Mouse (Mus musculus): ENCODE results near the gene Klf4.
A peak's percentile ranks its signal among the peaks of the same experiment; 100 is the strongest.

Gene Klf4

DNA sequence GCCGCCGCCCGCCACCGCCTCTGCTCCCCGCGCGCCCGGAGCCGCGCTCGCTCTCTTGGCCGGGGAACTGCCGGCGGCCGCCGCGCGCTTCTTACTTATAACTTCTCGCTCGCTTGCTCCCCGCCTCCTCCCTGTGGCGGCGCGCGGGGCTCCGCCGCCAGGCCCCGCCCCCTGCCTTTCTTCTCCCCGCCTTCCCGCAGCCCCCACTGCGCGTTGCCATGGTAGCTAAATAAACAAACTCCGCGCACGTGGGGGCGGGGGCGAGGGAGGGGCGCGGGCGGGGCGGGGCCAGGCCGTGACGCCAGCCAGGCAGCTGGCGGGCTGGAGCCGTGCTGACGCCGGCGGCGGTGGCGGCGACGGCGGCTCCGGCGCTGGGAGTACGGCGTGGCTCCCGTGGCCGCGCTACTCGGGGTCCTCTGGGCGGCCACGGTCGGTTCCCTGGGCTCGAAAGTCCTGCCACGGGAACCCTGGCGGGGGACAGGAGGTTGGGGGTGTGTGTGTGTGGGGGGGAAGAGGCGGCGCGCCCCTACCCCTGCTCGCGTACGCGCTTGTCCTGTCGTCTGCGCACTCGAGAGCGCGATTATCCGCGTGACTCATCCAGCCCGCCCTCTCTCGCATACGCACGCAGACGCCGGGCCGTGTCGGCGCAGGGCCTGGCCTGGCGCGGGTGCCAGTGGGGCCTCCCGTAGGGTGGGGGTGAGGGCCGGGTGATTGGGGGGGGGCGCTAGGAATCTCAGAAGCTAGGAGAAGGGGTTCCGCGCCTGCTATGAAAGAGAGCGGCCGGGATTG, at the start of gene Klf4:
Gene Klf4 (minus strand): TSS at position 60 of the 789 bp plus-strand sequence.
- DNase-seq (ENCODE audit: low spot score): peak; percentile 92

DNA sequence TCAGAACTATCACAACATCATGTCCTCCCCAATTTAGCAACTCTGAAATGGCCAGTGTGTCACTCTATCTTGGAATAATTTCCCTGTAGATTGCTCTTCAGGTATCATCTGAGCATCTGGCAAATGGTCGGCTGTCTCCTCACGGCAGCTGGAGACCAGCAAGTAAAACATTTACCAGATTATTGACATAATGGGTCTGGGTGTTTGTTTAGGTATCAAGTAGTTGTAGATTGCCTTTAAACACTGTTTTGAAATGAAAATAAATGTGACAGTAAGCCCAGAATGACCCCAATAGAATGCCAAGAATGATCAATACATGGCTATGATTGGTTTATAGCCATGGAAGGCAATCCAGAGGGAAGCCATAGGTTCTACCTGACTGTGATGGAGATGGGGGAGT, 39.2 kb upstream of the Klf4 start:
- DNase-seq (ENCODE audit: low spot score): no peak

DNA sequence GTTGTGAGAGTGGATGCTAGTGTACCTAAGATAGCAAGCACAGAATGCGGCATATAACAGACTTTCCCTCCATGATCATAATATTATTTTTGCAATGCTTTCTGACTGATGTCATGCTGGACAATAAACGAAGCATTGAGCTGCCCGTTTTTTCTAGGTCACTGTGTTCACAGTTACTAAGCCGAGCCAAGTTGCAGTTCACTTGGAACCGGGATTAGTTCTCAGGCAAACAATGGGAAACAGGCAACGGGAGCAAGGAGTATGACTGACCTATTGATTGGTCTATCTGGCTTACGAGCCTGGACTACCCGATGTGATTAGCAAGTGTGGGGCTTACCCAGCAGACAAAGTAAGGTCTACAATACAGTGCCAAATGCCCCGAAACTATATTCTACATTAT, 35.7 kb upstream of the Klf4 start:
- no peak for DNase-seq (ENCODE audit: low spot score)

GRCm38 (mm10) chr4:55567575-55567974, 35.3 kb upstream of the Klf4 start:
- DNase-seq (ENCODE audit: low spot score): no peak

DNA sequence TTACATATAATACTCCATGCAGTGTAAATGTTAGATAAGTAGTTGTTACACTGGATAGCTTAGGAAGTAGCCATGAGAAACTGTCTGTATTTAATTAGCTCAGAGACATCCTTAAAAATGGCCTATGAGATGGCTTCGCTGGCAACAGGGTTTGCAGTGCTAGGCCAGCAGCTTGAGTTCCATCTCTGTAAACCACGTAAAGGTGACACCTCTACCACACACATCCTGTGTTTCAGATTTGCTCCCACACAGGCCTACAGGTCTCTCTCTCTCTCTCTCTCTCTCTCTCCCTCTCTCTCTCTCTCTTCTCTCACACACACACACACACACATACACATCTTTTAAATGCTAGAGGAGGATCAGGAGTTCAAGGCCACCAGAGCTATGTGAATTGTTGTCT, 32.1 kb upstream of the Klf4 start:
- no peak for DNase-seq (ENCODE audit: low spot score)

DNA sequence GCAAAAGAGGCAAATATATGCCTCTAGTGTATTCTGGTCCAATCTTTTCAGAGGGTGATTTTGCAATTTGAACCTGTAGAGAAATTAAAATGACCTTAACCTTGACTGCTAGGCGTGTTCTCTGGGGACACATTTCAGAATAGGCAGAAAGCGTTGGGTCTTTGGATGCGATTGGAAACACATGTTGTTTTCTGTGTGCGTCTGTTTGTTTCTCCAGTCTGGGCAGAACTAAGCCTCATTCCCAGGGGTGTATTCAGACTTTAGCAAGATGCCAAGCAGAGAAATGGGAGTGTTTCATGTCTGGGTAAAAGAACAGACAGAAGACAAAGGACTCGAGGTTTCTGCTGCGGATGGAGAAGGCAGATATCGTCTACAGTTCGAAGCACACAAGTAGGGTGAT, 30.8 kb upstream of the Klf4 start:
- peak; percentile 20 for DNase-seq (ENCODE audit: low spot score)

GRCm38 (mm10) chr4:55562062-55562461, 29.8 kb upstream of the Klf4 start:
- DNase-seq (ENCODE audit: low spot score): no peak

DNA sequence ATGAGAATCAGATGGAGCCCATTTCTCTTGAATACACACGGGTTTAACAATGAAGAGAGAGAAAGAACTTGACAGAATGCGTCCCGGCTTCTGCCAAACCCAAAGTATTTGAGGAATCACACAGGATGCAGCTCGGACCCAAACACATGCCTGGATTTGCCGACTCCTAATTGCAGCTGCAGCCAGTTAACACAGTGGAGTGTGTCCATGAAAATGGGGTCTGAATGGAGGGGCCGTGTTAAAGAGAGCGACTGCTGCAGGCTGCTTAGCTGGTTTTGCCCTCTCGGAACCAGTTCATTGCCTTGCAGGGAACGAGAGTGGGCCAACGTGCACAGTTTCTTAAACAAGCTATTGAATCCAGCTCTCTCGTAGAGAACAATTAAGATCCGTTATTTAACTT, 14.6 kb upstream of the Klf4 start:
- no peak for DNase-seq (ENCODE audit: low spot score)

DNA sequence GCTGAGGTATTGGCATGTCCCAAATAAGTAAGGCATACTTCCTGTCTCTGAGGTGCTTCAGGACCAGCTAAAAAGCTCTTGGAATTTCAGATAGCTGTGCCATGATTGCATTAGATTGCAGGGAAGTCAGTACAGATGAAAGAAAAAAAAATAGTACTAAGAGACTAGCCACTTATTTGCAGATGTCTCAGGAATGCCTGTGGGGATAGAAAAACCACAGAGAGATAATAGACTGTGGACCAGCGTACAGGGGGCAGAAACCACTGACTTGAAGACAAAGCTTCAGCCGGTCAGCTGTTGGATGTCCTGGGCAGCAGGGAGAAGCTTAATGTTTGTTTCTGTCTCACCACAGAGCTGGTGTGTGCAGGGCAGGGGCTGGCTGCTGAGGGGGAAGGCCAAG, 10.5 kb upstream of the Klf4 start:
- no peak for DNase-seq (ENCODE audit: low spot score)

DNA sequence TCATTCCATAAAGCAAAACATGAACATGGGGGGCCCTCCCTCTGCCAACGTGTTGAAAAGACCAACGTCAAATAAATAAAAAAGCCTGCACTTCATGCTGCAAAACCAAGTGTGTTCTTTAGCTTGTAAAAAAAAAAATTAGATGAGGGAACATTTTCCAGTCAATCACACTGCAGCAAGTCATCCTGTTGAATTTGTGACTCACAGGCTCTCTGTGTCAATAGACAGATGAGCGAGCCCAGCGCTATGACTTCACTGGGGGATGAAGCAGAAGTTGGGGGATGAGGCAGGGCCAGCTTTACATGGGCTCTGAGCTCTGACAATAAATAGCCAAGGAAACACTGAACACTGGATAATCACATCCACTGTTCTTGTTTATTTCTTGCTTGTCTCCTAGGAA, 9.4 kb upstream of the Klf4 start:
- DNase-seq (ENCODE audit: low spot score): no peak

DNA sequence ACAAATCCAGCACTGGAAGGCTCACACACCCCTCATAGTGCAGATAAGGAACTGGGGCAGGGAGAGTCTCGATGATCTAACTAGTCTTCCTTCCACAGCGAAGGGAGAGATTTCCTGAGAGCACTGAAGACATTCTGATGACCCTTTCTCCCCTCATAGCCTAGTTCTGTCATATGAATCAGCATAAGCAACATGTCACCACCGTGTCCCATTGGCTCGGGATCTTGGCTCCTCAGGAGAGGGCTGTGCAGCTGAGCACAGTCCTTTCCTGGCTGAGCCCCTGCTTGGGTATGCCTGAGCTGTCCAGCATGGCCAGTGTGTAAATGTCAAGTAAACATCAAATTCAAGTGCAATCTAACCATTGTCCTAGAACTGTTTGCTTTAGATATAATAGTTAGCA, 9.0 kb upstream of the Klf4 start:
- no peak for DNase-seq (ENCODE audit: low spot score)

DNA sequence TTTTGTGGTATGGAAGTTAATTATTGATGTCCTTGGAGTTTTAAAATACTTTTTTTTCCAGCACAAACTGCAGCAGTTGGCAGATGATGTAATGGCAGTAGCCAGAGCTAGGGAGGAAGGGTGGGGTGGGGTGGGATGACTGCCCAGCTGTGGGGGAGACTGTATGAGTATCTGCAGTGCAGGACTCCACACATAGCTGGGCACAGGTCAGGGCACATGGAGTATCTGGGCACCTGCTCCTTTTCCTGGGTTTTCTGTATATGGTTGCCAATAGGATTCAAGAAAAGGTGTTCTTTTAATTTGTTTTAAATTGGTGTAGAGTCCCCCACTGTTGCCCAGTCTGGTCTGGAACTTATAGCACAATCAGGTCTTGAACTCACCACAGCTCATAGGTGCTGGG, 2.7 kb upstream of the Klf4 start:
- no peak for DNase-seq (ENCODE audit: low spot score)

DNA sequence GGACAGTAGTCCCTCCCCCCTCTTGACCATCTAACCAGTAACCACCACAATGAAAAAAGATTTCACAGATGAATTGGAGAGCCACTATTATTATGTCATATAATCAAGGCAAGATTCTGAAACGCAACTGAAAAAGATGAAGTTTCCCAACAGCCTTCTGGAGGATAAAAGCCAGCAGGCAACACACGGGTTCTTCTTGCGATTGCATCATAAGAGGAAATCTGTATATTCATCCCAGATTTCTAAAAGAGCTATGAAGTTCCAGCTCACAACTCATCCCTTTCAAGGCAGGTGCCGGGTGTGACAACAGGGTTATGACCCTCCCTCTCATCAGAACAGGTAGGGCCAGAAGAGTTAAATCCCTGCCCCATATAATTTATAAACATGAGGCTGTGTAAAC, 2.2 kb upstream of the Klf4 start:
- DNase-seq (ENCODE audit: low spot score): no peak

DNA sequence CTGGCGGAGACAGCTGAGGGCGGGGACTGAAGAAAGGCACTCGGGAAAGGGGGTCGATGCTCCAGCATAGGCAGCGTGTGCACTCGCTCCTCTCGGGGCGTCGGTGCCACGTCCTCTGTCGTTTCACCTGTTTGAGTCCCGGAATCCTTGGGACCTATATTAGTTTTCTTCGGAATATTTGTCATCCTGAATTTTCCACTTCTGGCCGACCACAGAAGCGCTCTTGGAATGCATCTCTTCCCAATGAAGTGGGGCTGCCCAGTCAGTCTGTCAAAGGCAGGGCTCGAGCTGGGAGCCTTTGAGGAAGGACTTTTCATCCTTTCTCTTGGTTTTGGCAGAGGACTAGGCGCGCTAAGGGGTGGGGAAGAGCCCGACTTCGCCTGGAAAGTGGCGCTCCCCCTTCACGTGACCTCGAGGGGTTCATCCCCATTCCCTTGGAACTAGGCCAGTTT, 1.6 kb upstream of the Klf4 start:
- peak; percentile 16 for DNase-seq (ENCODE audit: low spot score)

- DNase-seq (ENCODE audit: low spot score): no peak
These were observed 1.0 kb upstream of the Klf4 start for GRCm38 (mm10) chr4:55533196-55533802.

GRCm38 (mm10) chr4:55531856-55532406, 335 bp downstream of the Klf4 start:
- no peak for DNase-seq (ENCODE audit: low spot score)

GRCm38 (mm10) chr4:55531096-55531855, 990 bp downstream of the Klf4 start:
- peak; percentile 35 for DNase-seq (ENCODE audit: low spot score)

DNA sequence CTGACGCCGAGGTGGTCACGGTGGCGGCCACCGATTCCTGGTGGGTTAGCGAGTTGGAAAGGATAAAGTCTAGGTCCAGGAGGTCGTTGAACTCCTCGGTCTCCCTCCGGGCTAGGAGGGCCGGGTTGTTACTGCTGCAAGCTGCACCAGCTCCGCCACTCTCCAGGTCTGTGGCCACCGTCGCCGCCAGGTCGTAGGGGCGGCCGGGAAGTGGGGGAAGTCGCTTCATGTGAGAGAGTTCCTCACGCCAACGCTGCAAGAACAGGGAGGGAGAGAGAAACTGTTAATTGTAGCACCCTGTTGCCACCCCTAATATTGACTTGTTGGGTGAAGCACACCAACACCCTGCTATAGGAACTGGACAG, 1.6 kb downstream of the Klf4 start:
- DNase-seq (ENCODE audit: low spot score): no peak

DNA sequence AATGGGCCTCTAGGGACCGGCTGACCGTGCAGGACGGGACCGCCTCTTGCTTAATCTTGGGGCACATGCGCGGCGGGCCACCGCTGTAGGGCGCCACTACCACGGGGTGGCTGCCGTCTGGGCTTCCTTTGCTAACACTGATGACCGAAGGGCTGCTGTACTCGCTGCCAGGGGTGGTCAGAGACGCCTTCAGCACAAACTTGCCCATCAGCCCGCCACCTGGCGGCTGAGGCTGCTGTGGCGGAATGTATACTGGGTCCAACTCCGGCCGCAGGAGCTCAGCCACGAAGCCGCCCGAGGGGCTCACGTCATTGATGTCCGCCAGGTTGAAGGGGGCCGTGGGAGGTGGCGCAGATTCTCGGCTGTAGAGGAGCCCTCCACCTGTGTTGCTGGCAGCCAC, 2.0 kb downstream of the Klf4 start:
- peak; percentile 62 for DNase-seq (ENCODE audit: low spot score)

DNA sequence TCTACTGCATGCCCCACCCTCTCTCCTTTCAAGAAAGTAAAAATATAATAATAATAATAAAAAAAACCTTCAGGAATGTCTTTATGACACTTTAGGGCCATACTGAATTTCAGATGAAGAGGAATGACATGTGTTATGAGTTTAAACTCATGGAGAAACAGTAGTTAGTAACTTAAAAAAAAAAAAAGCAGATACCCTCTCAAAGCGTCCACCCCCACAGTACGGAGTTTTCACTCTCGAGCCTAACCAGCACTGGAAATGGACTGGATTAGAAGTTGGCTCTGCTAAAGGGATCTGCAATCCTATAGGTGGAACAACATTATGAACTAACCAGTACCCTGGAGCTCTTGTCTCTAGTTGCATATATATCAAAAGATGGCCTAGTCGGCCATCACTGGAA, 3.9 kb downstream of the Klf4 start:
- DNase-seq (ENCODE audit: low spot score): no peak

- no peak for DNase-seq (ENCODE audit: low spot score)
These were observed 4.3 kb downstream of the Klf4 start for GRCm38 (mm10) chr4:55527931-55528330.

- no peak for DNase-seq (ENCODE audit: low spot score)
These were observed 5.8 kb downstream of the Klf4 start for GRCm38 (mm10) chr4:55526247-55527115.

All from testis, postnatal 14 days (tissue).